Mouse (Mus musculus): ENCODE data around the gene Egfem1. TPM values are rescaled to one million over a fixed set of nuclear protein-coding genes. Genes with fewer than 3 reads are reported as not detected.

The Egfem1 gene
- total and polyA plus RNA-seq, 3 experiments: not detected

DNA sequence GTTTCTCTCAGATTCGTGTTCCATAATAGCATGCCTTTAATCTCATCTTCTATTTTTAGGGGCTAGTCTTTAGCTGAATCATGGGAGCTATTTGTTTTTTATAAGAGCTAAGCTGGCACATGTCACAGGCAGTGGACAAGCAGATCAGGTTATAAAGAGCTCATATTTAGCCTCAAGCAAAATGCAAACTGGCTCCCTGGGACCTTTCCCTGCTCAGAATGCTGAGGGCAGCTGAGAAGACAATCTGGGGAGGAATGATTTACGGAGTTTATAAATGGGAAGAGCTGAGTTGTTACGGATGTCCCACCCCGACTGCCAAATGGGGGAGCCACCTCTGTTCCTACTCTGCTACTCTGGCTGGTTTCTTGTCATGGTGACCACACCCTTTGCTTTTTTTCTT, 153.7 kb downstream of the Egfem1 start:
- Histone ChIP-seq H3K4me3 (replicated peaks in 1 of 3; ENCODE audit: low read depth in 2 of 3, low read length in 2 of 3, poor library complexity in 1 of 3) (no peak overlapping the region), H3K4me2 (ENCODE audit: insufficient read depth, low read depth, poor library complexity, severe bottlenecking) (no peak overlapping the region), H3K36me3 (replicated peaks in 1 of 2; ENCODE audit: control insufficient read depth in 1 of 2, insufficient read depth in 1 of 2, low read length in 1 of 2) (no peaks in the 10 kb centered on the region), H3K9me3 (replicated peaks; ENCODE audit: low read length) (peaks cover 32% of the 10 kb centered on the region), H3K9ac (ENCODE audit: insufficient read depth, low read depth) (no peak overlapping the region), H3K27me3 (replicated peaks) (no peaks in the 10 kb centered on the region), H3K79me2 (replicated peaks; ENCODE audit: control insufficient read depth, extremely low read depth, insufficient read depth, poor library complexity, severe bottlenecking) (no peaks in the 10 kb centered on the region), H3K4me1 (ENCODE audit: control insufficient read depth in 1 of 2, insufficient read depth in 2 of 2) (no peaks in the 10 kb centered on the region), H3K27ac (ENCODE audit: insufficient read depth, low read depth) (no peak overlapping the region)
- dilution Hi-C loops (cut with MboI; ENCODE audit: extremely low pct_ligation_motif_present, extremely low pct_unique_long_range_greater_than_20kb, low sequenced_read_pairs) (no loop called here), in situ Hi-C loops (cut with MboI; ENCODE audit: low pct_ligation_motif_present, low pct_unique_long_range_greater_than_20kb, low sequenced_read_pairs) (no loop called here)
- TF ChIP-seq JUND (conservative IDR thresholded peaks at IDR 0.05; ENCODE audit: low read depth, low read length): no peak
- TF ChIP-seq NELFE (IDR thresholded peaks at IDR 0.05; ENCODE audit: low read depth, low read length): no peak
- DNase-seq (ENCODE audit: extremely low read depth): no peak

DNA sequence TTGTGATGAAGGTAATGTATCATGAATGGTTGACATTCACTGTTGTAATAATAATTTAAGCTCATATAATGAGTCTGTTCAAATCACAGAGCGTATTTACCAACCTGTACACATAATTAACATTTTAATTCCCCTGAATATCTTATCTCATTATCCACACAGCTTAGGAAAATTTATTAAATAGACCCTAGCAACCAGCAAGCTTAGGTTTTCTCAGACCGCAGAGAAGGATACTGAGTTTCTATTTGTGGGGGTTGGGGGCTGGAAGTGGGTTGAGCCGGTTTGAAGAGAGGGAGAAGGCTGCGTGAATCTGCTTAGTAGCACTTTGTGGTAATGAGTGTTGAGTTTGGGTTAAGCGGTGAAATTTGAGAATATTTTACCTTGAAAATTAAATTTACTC, 154.7 kb downstream of the Egfem1 start:
- Histone ChIP-seq H3K36me3 (replicated peaks in 1 of 2; ENCODE audit: control insufficient read depth in 1 of 2, insufficient read depth in 1 of 2, low read length in 1 of 2) (no peaks in the 10 kb centered on the region), H3K4me3 (replicated peaks in 1 of 3; ENCODE audit: low read depth in 2 of 3, low read length in 2 of 3, poor library complexity in 1 of 3) (no peak overlapping the region), H3K27ac (ENCODE audit: insufficient read depth, low read depth) (no peak overlapping the region), H3K27me3 (replicated peaks) (no peaks in the 10 kb centered on the region), H3K9ac (ENCODE audit: insufficient read depth, low read depth) (no peak overlapping the region), H3K4me1 (ENCODE audit: control insufficient read depth in 1 of 2, insufficient read depth in 2 of 2) (no peaks in the 10 kb centered on the region), H3K9me3 (replicated peaks; ENCODE audit: low read length) (peaks cover 37% of the 10 kb centered on the region), H3K79me2 (replicated peaks; ENCODE audit: control insufficient read depth, extremely low read depth, insufficient read depth, poor library complexity, severe bottlenecking) (no peaks in the 10 kb centered on the region), H3K4me2 (ENCODE audit: insufficient read depth, low read depth, poor library complexity, severe bottlenecking) (no peak overlapping the region)
- dilution Hi-C loops (cut with MboI; ENCODE audit: extremely low pct_ligation_motif_present, extremely low pct_unique_long_range_greater_than_20kb, low sequenced_read_pairs): no loop called here
- in situ Hi-C loops (cut with MboI; ENCODE audit: low pct_ligation_motif_present, low pct_unique_long_range_greater_than_20kb, low sequenced_read_pairs): no loop called here
- no peak for TF ChIP-seq JUND (conservative IDR thresholded peaks at IDR 0.05; ENCODE audit: low read depth, low read length)
- TF ChIP-seq E2F4 (IDR thresholded peaks at IDR 0.05; ENCODE audit: insufficient replicate concordance, low read depth, low read length): no peak
- TF ChIP-seq CHD1 (IDR thresholded peaks at IDR 0.05; ENCODE audit: low read depth, low read length): no peak
- no peak for TF ChIP-seq CHD2 (IDR thresholded peaks at IDR 0.05; ENCODE audit: low read length)
- TF ChIP-seq MAX (IDR thresholded peaks at IDR 0.05; ENCODE audit: low read length): no peak
- TF ChIP-seq USF2 (conservative IDR thresholded peaks at IDR 0.05; ENCODE audit: low read depth, low read length): no peak
- TF ChIP-seq MXI1 (IDR thresholded peaks at IDR 0.05; ENCODE audit: low read depth, low read length): no peak
- no peak for TF ChIP-seq RAD21 (IDR thresholded peaks at IDR 0.05; ENCODE audit: low read depth, low read length)
- TF ChIP-seq HCFC1 (IDR thresholded peaks at IDR 0.05; ENCODE audit: low read depth, low read length): no peak
- no peak for TF ChIP-seq CTCF (conservative IDR thresholded peaks at IDR 0.05 in 1 of 2, IDR thresholded peaks at IDR 0.05 in 1 of 2; ENCODE audit: low read depth in 2 of 2, low read length in 2 of 2)
- TF ChIP-seq SMC3 (IDR thresholded peaks at IDR 0.05; ENCODE audit: low read depth, low read length): no peak
- TF ChIP-seq KAT2A (IDR thresholded peaks at IDR 0.05; ENCODE audit: insufficient replicate concordance, low read length): no peak
- TF ChIP-seq TCF12 (IDR thresholded peaks at IDR 0.05; ENCODE audit: low read depth, low read length): no peak
- TF ChIP-seq TBP (conservative IDR thresholded peaks at IDR 0.05; ENCODE audit: low read depth, low read length): no peak
- no peak for TF ChIP-seq ZNF384 (IDR thresholded peaks at IDR 0.05; ENCODE audit: low read depth, low read length)
- no peak for TF ChIP-seq ETS1 (conservative IDR thresholded peaks at IDR 0.05; ENCODE audit: low read depth, low read length)
- TF ChIP-seq GABPA (IDR thresholded peaks at IDR 0.05; ENCODE audit: insufficient replicate concordance, low read depth, low read length): no peak
- TF ChIP-seq SIN3A (IDR thresholded peaks at IDR 0.05; ENCODE audit: low read length): no peak
- no peak for DNase-seq (ENCODE audit: extremely low read depth)
